Mouse (Mus musculus) heart, adult 18-20 months (tissue): ENCODE measurements around the gene Pip5kl1. TPM values are rescaled to one million over a fixed set of nuclear protein-coding genes. Genes with fewer than 3 reads are reported as not detected.
A peak's percentile ranks its signal among the peaks of the same experiment; 100 is the strongest.

Experiments used
- DNase-seq, 2 experiments: peaks; one replicate each; pipeline ENCODE4 v3.0.0; 2021 to 2022; ENCODE audit warnings: mixed read lengths in 1 of 2
- total RNA-seq, 2 experiments: library from RNA; stranded (reverse); gene quantifications; 2 replicates each; pipeline ENCODE4 v1.2.3; 2021

Pip5kl1 gene
- total RNA-seq, 2 experiments from 2014 or later = not detected

GRCm38 (mm10) chr2:32582830-32583799 is 8.5 kb downstream of the Pip5kl1 start:
- DNase-seq = peak; percentile 88 to 90

GRCm38 (mm10) chr2:32585149-32585714 is 10.6 kb downstream of the Pip5kl1 start:
- no peak for DNase-seq

- peak; percentile 91 to 95 for DNase-seq
These were observed 12.3 kb downstream of the Pip5kl1 start, which contains the start of gene St6galnac4 for GRCm38 (mm10) chr2:32586871-32587351. TSS of gene St6galnac4 (plus strand) at chr2:32587095.

GRCm38 (mm10) chr2:32587731-32588321 is 13.2 kb downstream of the Pip5kl1 start:
- peak; percentile 72 to 81 for DNase-seq

GRCm38 (mm10) chr2:32589213-32589795 is 14.7 kb downstream of the Pip5kl1 start:
- DNase-seq = peak; percentile 51 to 74

- DNase-seq = peak; percentile 48 to 64
These were observed 15.6 kb downstream of the Pip5kl1 start for GRCm38 (mm10) chr2:32590224-32590623.

GRCm38 (mm10) chr2:32591249-32591648 is 16.7 kb downstream of the Pip5kl1 start:
- no peak for DNase-seq

- DNase-seq = peak in 1 of 2 experiments; percentile 54
These were observed 22.1 kb downstream of the Pip5kl1 start for GRCm38 (mm10) chr2:32596725-32597124.

- no peak for DNase-seq
These were observed 22.7 kb downstream of the Pip5kl1 start for GRCm38 (mm10) chr2:32597248-32597647.

GRCm38 (mm10) chr2:32597699-32598098 is 23.1 kb downstream of the Pip5kl1 start:
- DNase-seq = no peak

- DNase-seq = peak; percentile 44 to 61
These were observed 23.9 kb downstream of the Pip5kl1 start for GRCm38 (mm10) chr2:32598506-32598905.

- no peak for DNase-seq
These were observed 24.8 kb downstream of the Pip5kl1 start, which contains the start of gene St6galnac6 for GRCm38 (mm10) chr2:32599409-32599808. TSS of gene St6galnac6 (plus strand) at chr2:32599709.

GRCm38 (mm10) chr2:32601417-32602065 is 26.9 kb downstream of the Pip5kl1 start:
- DNase-seq = peak in 1 of 2 experiments; percentile 49

GRCm38 (mm10) chr2:32602600-32603054 is 28.0 kb downstream of the Pip5kl1 start:
- DNase-seq = peak; percentile 89 to 95

GRCm38 (mm10) chr2:32604631-32605030 is 30.0 kb downstream of the Pip5kl1 start:
- no peak for DNase-seq

GRCm38 (mm10) chr2:32606161-32607142 is 31.9 kb downstream of the Pip5kl1 start:
- DNase-seq = peak; percentile 90 to 93

GRCm38 (mm10) chr2:32607262-32607947 is 32.8 kb downstream of the Pip5kl1 start:
- DNase-seq = peak; percentile 74 to 75

GRCm38 (mm10) chr2:32608141-32608777 is 33.7 kb downstream of the Pip5kl1 start:
- DNase-seq = peak; percentile 92
